Mouse (Mus musculus): ENCODE results near the gene Tbc1d14. TPM values are rescaled to one million over a fixed set of nuclear protein-coding genes. Genes with fewer than 3 reads are reported as not detected.
A peak's percentile ranks its signal among the peaks of the same experiment; 100 is the strongest.

Tbc1d14 gene
- polyA plus RNA-seq (2015; fragmentation: Nextera tagmentation; extraction: Ambion mirVana): 53.9 and 54.8 TPM in 2 replicates

DNA sequence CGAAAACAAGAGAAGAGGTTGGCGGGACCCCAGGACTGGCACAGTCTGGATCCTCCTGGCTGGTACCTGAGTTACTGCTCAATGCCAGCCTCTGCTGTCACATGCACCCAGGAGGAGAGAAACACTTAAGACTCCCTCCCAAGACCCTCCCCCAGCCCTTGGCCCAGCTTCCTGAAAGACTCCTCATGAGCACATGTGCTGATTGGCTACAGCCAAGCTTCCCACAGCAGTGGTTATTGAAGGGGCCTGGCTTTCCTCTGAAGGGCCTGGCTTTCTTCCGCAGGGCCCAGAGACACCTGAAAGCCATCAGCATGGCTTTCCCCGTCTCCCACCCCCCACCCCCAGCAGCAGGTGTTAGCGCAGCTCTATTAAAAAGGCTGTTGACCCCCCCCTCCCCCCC is at the start of gene Tbc1d14:
TSS of gene Tbc1d14 (minus strand) at position 101 of the 400 bp plus-strand sequence.
- no peaks in the 10 kb centered on the region for H3K9me3 ChIP-seq (ENCODE audit: low read length)
- no peak within 1 kb of the TSS for H3K4me2 ChIP-seq (replicated peaks; ENCODE audit: low read depth, low read length)
- ATAC-seq (ENCODE audit: low FRiP score, low TSS enrichment): no peak
- no peaks in the 10 kb centered on the region for H3K36me3 ChIP-seq (ENCODE audit: insufficient read depth, low read length)
- no peaks in the 10 kb centered on the region for H3K4me1 ChIP-seq (ENCODE audit: insufficient read depth, low read length)
- no peak within 1 kb of the TSS for H3K9ac ChIP-seq (replicated peaks; ENCODE audit: low read length)
- H3K27me3 ChIP-seq (ENCODE audit: insufficient read depth, low read length): no peaks in the 10 kb centered on the region
- H3K4me3 ChIP-seq (ENCODE audit: low read length): no peak within 1 kb of the TSS
- 89% methylated on average over 5 of the region's 5 CpGs for WGBS
- H3K27ac ChIP-seq (ENCODE audit: low read length): no peak within 1 kb of the TSS

DNA sequence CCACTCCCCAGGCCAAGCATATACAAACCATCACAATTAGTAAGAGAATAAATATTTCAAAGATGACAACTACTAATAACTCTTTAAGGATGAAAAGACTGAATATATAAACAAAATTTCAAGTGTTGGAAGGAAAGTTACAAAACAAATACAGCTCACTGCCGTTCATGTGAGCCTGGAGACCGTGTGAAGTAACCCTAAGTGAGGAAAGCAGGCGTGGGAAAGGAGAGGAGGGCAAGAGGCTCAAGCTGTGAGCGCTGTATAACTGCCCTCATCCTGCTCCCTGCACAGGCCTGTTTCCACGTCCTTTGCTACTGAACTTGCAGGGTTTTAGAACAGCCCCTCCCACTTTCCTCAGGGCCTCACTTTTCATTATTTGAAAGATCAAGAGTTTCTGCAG is 32.5 kb upstream of the Tbc1d14 start:
- no peak overlapping the region for H3K27ac ChIP-seq (ENCODE audit: low read length)
- H3K4me3 ChIP-seq (ENCODE audit: low read length): no peak overlapping the region
- no peaks in the 10 kb centered on the region for H3K9me3 ChIP-seq (ENCODE audit: low read length)
- peaks cover 9% of the 10 kb centered on the region; the same call in 1 of the 2 replicates for H3K36me3 ChIP-seq (ENCODE audit: insufficient read depth, low read length)
- no peak overlapping the region for H3K9ac ChIP-seq (replicated peaks; ENCODE audit: low read length)
- no peak for ATAC-seq (ENCODE audit: low FRiP score, low TSS enrichment)
- H3K27me3 ChIP-seq (ENCODE audit: insufficient read depth, low read length): no peaks in the 10 kb centered on the region
- no peak overlapping the region for H3K4me2 ChIP-seq (replicated peaks; ENCODE audit: low read depth, low read length)
- peaks cover 17% of the 10 kb centered on the region for H3K4me1 ChIP-seq (ENCODE audit: insufficient read depth, low read length)
- WGBS: 54% methylated on average over 5 of the region's 5 CpGs

DNA sequence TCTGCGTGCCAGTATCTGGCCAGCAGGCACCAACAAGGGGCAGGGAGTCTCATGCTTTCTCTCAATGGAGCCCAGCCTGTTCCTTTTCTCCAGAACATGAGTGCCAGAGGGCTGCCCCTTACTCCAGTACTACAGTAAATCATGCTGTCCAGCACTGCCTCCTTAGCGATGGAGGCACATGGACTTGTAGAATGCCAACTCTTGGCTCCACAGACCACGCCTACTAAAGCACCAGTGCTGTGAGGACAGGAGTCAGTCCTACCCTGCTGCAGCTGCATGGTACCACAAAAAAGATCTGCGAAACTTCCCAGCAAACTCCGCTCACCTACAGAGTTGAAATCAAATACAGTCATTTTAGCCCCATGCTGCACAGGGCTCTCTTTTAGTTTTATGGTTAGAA is 30.6 kb upstream of the Tbc1d14 start:
- 82% methylated on average over 5 of the region's 5 CpGs for WGBS
- ATAC-seq (ENCODE audit: low FRiP score, low TSS enrichment): no peak
- Histone ChIP-seq H3K9ac (replicated peaks; ENCODE audit: low read length) (no peak overlapping the region), H3K36me3 (ENCODE audit: insufficient read depth, low read length) (peaks cover 9% of the 10 kb centered on the region; the same call in 1 of the 2 replicates), H3K4me1 (ENCODE audit: insufficient read depth, low read length) (peaks cover 18% of the 10 kb centered on the region), H3K27me3 (ENCODE audit: insufficient read depth, low read length) (no peaks in the 10 kb centered on the region), H3K27ac (ENCODE audit: low read length) (no peak overlapping the region), H3K9me3 (ENCODE audit: low read length) (no peaks in the 10 kb centered on the region), H3K4me2 (replicated peaks; ENCODE audit: low read depth, low read length) (no peak overlapping the region), H3K4me3 (ENCODE audit: low read length) (no peak overlapping the region)

DNA sequence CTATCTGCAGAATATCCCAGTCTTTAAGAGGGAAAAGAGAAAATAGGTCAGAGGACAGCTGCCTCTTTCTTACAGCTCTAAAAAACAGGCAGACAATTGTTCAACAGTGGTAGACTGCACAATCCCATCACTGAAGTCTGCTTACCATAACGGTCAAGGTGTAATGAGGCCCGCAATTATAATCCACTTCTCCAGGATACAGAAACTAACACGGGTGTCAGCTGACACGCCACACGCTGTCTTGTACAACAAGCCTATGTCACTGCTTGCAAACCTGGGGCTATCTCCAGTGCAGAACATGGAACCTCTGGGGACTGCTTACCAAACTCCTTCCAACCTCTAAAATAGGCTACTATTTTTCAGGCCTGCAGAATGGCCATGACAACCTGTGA is 28.0 kb upstream of the Tbc1d14 start:
- no peak for ATAC-seq (ENCODE audit: low FRiP score, low TSS enrichment)
- no peaks in the 10 kb centered on the region for H3K9me3 ChIP-seq (ENCODE audit: low read length)
- H3K4me3 ChIP-seq (ENCODE audit: low read length): no peak overlapping the region
- no peak overlapping the region for H3K27ac ChIP-seq (ENCODE audit: low read length)
- H3K9ac ChIP-seq (replicated peaks; ENCODE audit: low read length): peak overlapping the region; percentile 18; the same call in 1 of the 2 replicates
- H3K4me2 ChIP-seq (replicated peaks; ENCODE audit: low read depth, low read length): no peak overlapping the region
- peaks cover 13% of the 10 kb centered on the region for H3K36me3 ChIP-seq (ENCODE audit: insufficient read depth, low read length)
- H3K4me1 ChIP-seq (ENCODE audit: insufficient read depth, low read length): peaks cover 14% of the 10 kb centered on the region
- no peaks in the 10 kb centered on the region for H3K27me3 ChIP-seq (ENCODE audit: insufficient read depth, low read length)
- WGBS: 75% methylated on average over 5 of the region's 5 CpGs

DNA sequence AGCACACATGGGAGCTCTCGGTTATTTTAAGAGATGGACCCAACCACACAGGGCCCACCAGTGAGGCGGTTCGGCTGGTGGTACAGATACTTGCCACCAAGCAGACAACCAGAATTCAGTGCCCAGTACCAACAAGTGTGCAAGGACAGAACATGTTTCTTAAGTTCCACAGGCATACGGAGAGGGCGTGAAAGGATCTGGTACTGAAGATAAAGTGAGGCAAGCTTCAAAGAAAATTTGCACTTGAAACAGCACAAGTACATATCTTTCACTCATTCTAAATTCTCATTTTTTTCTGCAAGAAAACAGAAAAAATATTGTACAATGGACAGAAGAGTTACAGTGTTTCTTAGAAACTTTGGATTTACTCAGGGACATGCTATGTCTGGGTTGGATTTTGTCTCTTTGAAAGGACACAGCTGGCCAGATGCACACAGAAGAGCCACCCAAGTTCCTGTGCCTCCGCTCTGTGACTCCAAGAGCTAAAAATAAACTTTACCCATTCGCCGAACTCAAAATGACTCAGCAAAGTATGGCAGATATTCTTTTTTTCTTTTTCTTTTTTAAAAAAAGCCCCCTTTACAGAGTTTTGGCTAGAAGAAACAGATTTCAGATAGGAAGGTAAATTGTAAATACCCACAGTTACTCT is 27.5 kb upstream of the Tbc1d14 start:
- H3K4me3 ChIP-seq (ENCODE audit: low read length): no peak overlapping the region
- H3K9ac ChIP-seq (replicated peaks; ENCODE audit: low read length): no peak overlapping the region
- no peaks in the 10 kb centered on the region for H3K9me3 ChIP-seq (ENCODE audit: low read length)
- no peak for ATAC-seq (ENCODE audit: low FRiP score, low TSS enrichment)
- 79% methylated on average over 8 of the region's 8 CpGs for WGBS
- H3K4me1 ChIP-seq (ENCODE audit: insufficient read depth, low read length): peaks cover 9% of the 10 kb centered on the region; the same call in 1 of the 2 replicates
- no peaks in the 10 kb centered on the region for H3K27me3 ChIP-seq (ENCODE audit: insufficient read depth, low read length)
- peak overlapping the region; percentile 40; the same call in 1 of the 2 replicates for H3K27ac ChIP-seq (ENCODE audit: low read length)
- H3K36me3 ChIP-seq (ENCODE audit: insufficient read depth, low read length): peaks cover 18% of the 10 kb centered on the region
- H3K4me2 ChIP-seq (replicated peaks; ENCODE audit: low read depth, low read length): no peak overlapping the region

DNA sequence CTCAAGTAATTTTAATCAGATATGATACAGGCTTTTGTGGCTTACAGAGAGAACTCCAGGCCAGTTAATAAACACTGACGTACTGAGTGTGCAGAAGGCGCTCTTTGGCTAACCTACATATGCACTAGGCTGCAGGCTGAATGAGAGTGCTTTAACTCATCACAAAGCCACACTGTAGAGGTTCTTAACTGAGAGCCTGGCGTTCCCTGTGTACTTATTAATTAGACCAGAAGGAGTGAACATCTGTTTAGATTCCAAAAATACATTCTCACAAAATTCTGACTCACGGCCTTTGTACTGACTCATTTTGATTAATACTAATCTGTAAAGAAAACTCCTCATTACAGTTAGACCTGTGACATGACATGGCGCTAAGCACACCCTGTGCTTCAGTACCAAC is 25.8 kb upstream of the Tbc1d14 start:
- 89% methylated on average over 5 of the region's 5 CpGs for WGBS
- H3K27ac ChIP-seq (ENCODE audit: low read length): no peak overlapping the region
- no peak for ATAC-seq (ENCODE audit: low FRiP score, low TSS enrichment)

DNA sequence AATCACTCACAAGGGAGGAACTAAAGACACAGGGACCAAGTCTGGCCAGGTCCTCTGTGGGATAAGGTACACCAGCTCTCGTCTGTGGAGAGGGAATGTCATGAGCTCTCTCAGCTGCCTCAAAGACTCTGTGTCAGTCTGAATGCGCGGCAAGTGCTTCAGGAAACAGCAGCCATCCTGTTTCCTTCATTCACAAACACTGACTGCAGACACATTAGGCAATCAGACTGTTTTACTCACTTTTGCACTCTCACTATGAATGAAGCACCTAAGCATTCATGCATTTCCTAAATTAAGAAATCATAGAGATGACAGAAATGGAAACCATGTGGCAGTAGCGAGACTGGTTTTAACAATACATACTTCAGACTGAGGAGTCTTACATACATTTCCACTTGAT is 25.3 kb upstream of the Tbc1d14 start:
- Histone ChIP-seq H3K27ac (ENCODE audit: low read length) (no peak overlapping the region), H3K27me3 (ENCODE audit: insufficient read depth, low read length) (no peaks in the 10 kb centered on the region), H3K36me3 (ENCODE audit: insufficient read depth, low read length) (peaks cover 39% of the 10 kb centered on the region), H3K4me2 (replicated peaks; ENCODE audit: low read depth, low read length) (no peak overlapping the region), H3K4me1 (ENCODE audit: insufficient read depth, low read length) (peaks cover 7% of the 10 kb centered on the region; the same call in 1 of the 2 replicates), H3K4me3 (ENCODE audit: low read length) (no peak overlapping the region), H3K9me3 (ENCODE audit: low read length) (no peaks in the 10 kb centered on the region), H3K9ac (replicated peaks; ENCODE audit: low read length) (no peak overlapping the region)
- 73% methylated on average over 4 of the region's 4 CpGs for WGBS
- ATAC-seq (ENCODE audit: low FRiP score, low TSS enrichment): no peak

More for the DNA sequence above, 25.8 kb upstream of the Tbc1d14 start:
- H3K27me3 ChIP-seq (ENCODE audit: insufficient read depth, low read length): no peaks in the 10 kb centered on the region
- no peak overlapping the region for H3K4me2 ChIP-seq (replicated peaks; ENCODE audit: low read depth, low read length)
- peaks cover 33% of the 10 kb centered on the region for H3K36me3 ChIP-seq (ENCODE audit: insufficient read depth, low read length)
- no peak overlapping the region for H3K9ac ChIP-seq (replicated peaks; ENCODE audit: low read length)
- H3K9me3 ChIP-seq (ENCODE audit: low read length): no peaks in the 10 kb centered on the region
- peaks cover 7% of the 10 kb centered on the region; the same call in 1 of the 2 replicates for H3K4me1 ChIP-seq (ENCODE audit: insufficient read depth, low read length)
- H3K4me3 ChIP-seq (ENCODE audit: low read length): no peak overlapping the region

DNA sequence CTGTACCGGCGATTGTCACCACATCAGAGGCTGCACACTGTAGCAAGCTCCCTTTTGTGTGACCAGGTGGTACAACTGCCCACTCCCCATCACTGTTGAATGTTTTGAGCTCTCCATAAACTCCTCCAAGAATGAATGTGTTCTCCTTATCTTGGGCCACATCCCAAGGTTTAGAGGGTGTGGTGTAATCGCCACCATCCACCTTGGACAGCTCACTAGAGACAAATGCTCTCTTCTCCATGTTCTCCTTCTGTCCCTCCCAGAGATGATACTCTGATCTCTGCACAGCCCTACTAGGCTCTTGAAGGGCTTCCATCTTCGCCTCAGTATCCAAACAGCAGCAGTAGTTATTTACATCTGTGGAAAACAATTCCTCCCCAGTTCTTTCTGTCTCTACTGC is 21.0 kb upstream of the Tbc1d14 start:
- Histone ChIP-seq H3K36me3 (ENCODE audit: insufficient read depth, low read length) (peaks cover 52% of the 10 kb centered on the region), H3K9ac (replicated peaks; ENCODE audit: low read length) (no peak overlapping the region), H3K27me3 (ENCODE audit: insufficient read depth, low read length) (no peaks in the 10 kb centered on the region), H3K27ac (ENCODE audit: low read length) (no peak overlapping the region), H3K4me1 (ENCODE audit: insufficient read depth, low read length) (no peaks in the 10 kb centered on the region), H3K4me3 (ENCODE audit: low read length) (no peak overlapping the region), H3K4me2 (replicated peaks; ENCODE audit: low read depth, low read length) (no peak overlapping the region), H3K9me3 (ENCODE audit: low read length) (no peaks in the 10 kb centered on the region)
- ATAC-seq (ENCODE audit: low FRiP score, low TSS enrichment): no peak
- WGBS: 77% methylated on average over 4 of the region's 4 CpGs

DNA sequence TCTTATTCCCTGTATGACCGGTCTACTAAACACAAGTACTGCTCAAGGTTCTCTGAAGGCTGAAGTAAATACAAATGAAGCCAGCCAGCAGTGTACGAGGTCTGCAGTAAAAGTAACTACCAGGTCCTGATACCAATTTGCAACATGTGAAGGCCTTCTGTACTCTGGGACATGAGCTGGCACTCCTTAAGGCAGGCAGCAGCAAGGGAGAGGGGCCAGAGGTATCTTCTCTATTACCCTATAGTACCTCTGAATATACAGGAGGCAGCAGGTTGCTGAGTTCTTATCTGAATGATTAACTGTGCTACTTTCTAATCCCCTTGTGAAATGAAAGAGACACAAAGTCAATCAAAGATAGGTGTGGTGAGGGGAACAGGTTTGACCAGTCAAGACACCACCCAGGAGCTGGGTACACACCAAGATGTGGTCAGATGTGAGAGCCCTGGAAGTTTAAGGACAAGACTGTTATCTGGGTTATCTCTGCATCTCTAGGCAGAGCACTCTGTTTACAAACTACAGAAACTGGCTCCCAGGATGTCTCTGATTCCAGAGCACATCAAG is 15.9 kb upstream of the Tbc1d14 start:
- no peak overlapping the region for H3K4me3 ChIP-seq (ENCODE audit: low read length)
- peaks cover 51% of the 10 kb centered on the region for H3K36me3 ChIP-seq (ENCODE audit: insufficient read depth, low read length)
- ATAC-seq (ENCODE audit: low FRiP score, low TSS enrichment): no peak
- no peak overlapping the region for H3K9ac ChIP-seq (replicated peaks; ENCODE audit: low read length)
- H3K9me3 ChIP-seq (ENCODE audit: low read length): no peaks in the 10 kb centered on the region
- 90% methylated on average over 2 of the region's 2 CpGs for WGBS
- H3K4me2 ChIP-seq (replicated peaks; ENCODE audit: low read depth, low read length): no peak overlapping the region
- H3K27me3 ChIP-seq (ENCODE audit: insufficient read depth, low read length): no peaks in the 10 kb centered on the region
- H3K27ac ChIP-seq (ENCODE audit: low read length): no peak overlapping the region
- H3K4me1 ChIP-seq (ENCODE audit: insufficient read depth, low read length): no peaks in the 10 kb centered on the region

DNA sequence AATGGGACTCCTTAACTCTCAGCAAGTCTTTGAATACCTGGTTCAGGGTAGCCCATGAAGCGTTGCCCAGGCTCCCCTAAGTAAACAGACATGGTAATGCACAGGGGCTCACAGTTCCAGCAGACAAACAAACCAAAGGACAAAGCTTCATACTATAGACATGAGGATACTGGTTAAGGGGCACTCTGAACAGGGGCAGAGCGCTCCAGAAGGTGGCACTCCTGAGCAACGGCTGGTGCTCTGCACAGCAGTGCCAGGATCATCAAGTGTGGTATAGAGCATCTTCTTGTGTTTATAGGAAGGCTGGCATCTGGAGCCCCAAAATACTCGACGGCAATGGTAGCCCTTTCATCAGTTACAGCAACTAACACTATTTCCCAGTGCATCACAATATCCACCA is 10.0 kb upstream of the Tbc1d14 start:
- Histone ChIP-seq H3K27ac (ENCODE audit: low read length) (no peak overlapping the region), H3K27me3 (ENCODE audit: insufficient read depth, low read length) (no peaks in the 10 kb centered on the region), H3K4me2 (replicated peaks; ENCODE audit: low read depth, low read length) (no peak overlapping the region), H3K36me3 (ENCODE audit: insufficient read depth, low read length) (peaks cover 62% of the 10 kb centered on the region), H3K9me3 (ENCODE audit: low read length) (no peaks in the 10 kb centered on the region), H3K4me3 (ENCODE audit: low read length) (no peak overlapping the region), H3K4me1 (ENCODE audit: insufficient read depth, low read length) (no peaks in the 10 kb centered on the region), H3K9ac (replicated peaks; ENCODE audit: low read length) (no peak overlapping the region)
- 76% methylated on average over 5 of the region's 5 CpGs for WGBS
- ATAC-seq (ENCODE audit: low FRiP score, low TSS enrichment): 0 out of 2 replicates have a peak, but pooled peaks have one; percentile 27
